Mouse (Mus musculus) hindbrain, postnatal 0 days (tissue): Measurements from ENCODE around the gene Kif24. TPM values are rescaled to one million over a fixed set of nuclear protein-coding genes. Genes with fewer than 3 reads are reported as not detected.
A peak's percentile ranks its signal among the peaks of the same experiment; 100 is the strongest.

ENCODE experiments used
- ATAC-seq: fragments of 200-750 bp; cut with Nextera tagmentation; 2 replicates; pipeline ENCODE4 v1.8.0; 2017; ENCODE audit warnings: mild to moderate bottlenecking, moderate TSS enrichment, moderate library complexity
- DNase-seq: peaks from one replicate; pipeline ENCODE4 v3.0.0-alpha.2; 2015; ENCODE audit warnings: low spot score
- H3K27ac ChIP-seq: fragments of 300-500 bp; sonication (generic); 2 replicates; pipeline ENCODE4 v1.5.1; 2014; ENCODE audit warnings: mild to moderate bottlenecking
- H3K27me3 ChIP-seq: fragments of 300-500 bp; sonication (generic); 2 replicates; pipeline ENCODE4 v1.6.1; 2014; ENCODE audit warnings: low read length, mixed read lengths; ENCODE audit not compliant: insufficient read depth
- H3K36me3 ChIP-seq: fragments of 300-500 bp; sonication (generic); 2 replicates; pipeline ENCODE4 v1.6.1; 2014; ENCODE audit warnings: low read length, mixed read lengths; ENCODE audit not compliant: insufficient read depth
- H3K4me1 ChIP-seq: fragments of 300-500 bp; sonication (generic); 2 replicates; pipeline ENCODE4 v1.6.1; 2014; ENCODE audit warnings: antibody characterized with exemption, low read length, mixed read lengths; ENCODE audit not compliant: insufficient read depth
- H3K4me2 ChIP-seq: fragments of 300-500 bp; sonication (generic); 2 replicates; pipeline ENCODE4 v1.6.1; 2014; ENCODE audit warnings: low read depth, mild to moderate bottlenecking, low read length, moderate library complexity, mixed read lengths
- H3K4me3 ChIP-seq: fragments of 300-500 bp; sonication (generic); 2 replicates; pipeline ENCODE4 v1.5.1; 2014; ENCODE audit warnings: low read length
- H3K9ac ChIP-seq: fragments of 300-500 bp; sonication (generic); replicated peaks from 2 replicates; pipeline ENCODE4 v1.6.1; 2014; ENCODE audit warnings: mild to moderate bottlenecking, low read length, moderate library complexity, mixed read lengths
- H3K9me3 ChIP-seq: fragments of 300-500 bp; sonication (generic); 2 replicates; pipeline ENCODE4 v1.6.1; 2016; ENCODE audit warnings: low read length, mixed read lengths
- CTCF ChIP-seq: IDR thresholded peaks from 2 replicates; pipeline ENCODE4 v1.5.1; 2016; ENCODE audit warnings: antibody characterized with exemption, control low read depth, low read depth
- WGBS: fragments of 180-500 bp; shearing (Covaris S2); extraction: QIAGEN DNeasy Blood & Tissue Kit; methylation state at CpG from one replicate; pipeline ENCODE4 v1.1.7; 2014; 5-methylcytosine and 5-hydroxymethylcytosine counted together
- polyA plus RNA-seq: library from polyadenylated mRNA; unstranded; fragments of >200 nt; fragmentation: Nextera tagmentation; extraction: Ambion mirVana; gene quantifications from 2 replicates; pipeline ENCODE4 v1.2.1, GENCODE M21; 2015
- total RNA-seq: library from RNA; depleted of rRNA; stranded (reverse); fragments of >200 nt; gene quantifications from 2 replicates; pipeline ENCODE4 v1.2.3, GENCODE M21; 2014

The Kif24 gene
- total and polyA plus RNA-seq, 2 experiments from 2014 or later: 2.3 to 4.2 TPM

DNA sequence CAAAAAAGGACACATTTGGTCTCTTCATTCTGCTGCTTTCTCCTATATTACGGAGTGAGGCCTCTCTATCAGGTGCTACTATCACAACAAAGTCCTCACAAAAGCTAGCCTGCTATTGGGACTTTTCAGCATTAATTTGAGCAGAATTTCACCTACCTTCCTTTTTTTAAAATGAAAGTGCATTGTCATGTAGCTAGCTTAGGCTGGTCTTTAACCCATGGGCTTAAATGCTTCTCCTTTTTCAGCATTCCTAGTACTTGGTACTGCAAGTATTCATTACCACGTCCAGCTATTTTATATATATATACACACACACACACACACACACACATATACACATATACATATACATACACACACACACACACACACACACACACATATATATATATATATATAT is 106.0 kb downstream of the Kif24 start:
- no peak for ATAC-seq
- 88% methylated on average over 2 of the region's 2 CpGs for WGBS
- no peak for TF ChIP-seq CTCF

DNA sequence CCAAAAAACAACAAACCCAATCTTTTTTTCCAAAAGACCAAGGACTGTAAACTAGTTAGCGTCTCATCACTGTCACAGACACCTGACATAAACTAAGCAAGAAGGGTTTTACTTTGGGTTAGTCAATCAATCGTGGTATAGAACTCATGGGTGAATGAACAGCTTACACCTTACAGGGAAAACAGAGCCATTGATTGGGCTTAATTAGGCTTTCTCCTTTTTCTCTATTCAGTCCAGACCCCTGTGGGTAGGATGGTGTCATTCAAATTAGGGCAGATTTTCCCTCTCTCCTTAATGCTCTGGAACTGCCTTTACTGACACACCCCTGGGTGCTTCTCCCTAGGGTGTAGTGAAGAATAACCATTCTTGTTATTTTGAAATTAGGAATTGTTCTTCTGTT is 107.5 kb downstream of the Kif24 start:
- Histone ChIP-seq H3K4me2 (no peak overlapping the region), H3K27ac (no peak overlapping the region), H3K36me3 (no peaks in the 10 kb centered on the region), H3K9ac (no peak overlapping the region), H3K4me1 (no peaks in the 10 kb centered on the region), H3K9me3 (no peaks in the 10 kb centered on the region), H3K27me3 (no peaks in the 10 kb centered on the region), H3K4me3 (no peak overlapping the region)
- no peak for ATAC-seq
- no peak for DNase-seq
- WGBS: 39% methylated on average over 2 of the region's 2 CpGs
- no peak for TF ChIP-seq CTCF

More for the DNA sequence above, 106.0 kb downstream of the Kif24 start:
- Histone ChIP-seq H3K4me1 (no peaks in the 10 kb centered on the region), H3K36me3 (no peaks in the 10 kb centered on the region), H3K4me3 (no peak overlapping the region), H3K27me3 (no peaks in the 10 kb centered on the region), H3K27ac (no peak overlapping the region), H3K9me3 (no peaks in the 10 kb centered on the region), H3K9ac (no peak overlapping the region), H3K4me2 (no peak overlapping the region)
- no peak for DNase-seq

DNA sequence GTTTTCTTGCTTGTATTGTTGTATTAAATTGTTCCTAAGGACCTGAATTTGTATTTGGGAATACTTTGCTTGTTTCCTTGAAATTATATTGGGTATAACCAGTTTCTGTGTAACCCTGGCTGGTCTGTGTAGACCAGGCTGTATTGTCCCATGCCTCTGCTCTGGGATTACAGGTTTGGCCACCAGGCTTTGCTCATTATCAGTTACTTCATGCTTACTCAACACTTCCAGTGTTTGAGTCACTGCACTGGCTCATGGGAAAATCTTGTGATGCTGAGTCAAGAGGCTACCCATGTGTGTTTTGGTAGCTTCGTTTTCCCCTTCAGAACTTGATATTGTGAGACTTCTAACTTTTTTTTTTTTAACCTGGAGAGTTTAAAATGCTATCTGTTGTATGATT is 111.4 kb downstream of the Kif24 start:
- Histone ChIP-seq H3K4me2 (no peak overlapping the region), H3K9me3 (no peaks in the 10 kb centered on the region), H3K9ac (no peak overlapping the region), H3K36me3 (no peaks in the 10 kb centered on the region), H3K27me3 (no peaks in the 10 kb centered on the region), H3K4me1 (peaks cover 4% of the 10 kb centered on the region; the same call in 1 of the 2 replicates), H3K4me3 (no peak overlapping the region), H3K27ac (no peak overlapping the region)
- no peak for TF ChIP-seq CTCF
- DNase-seq (no peak), ATAC-seq (no peak)
- 90% methylated on average over 1 of the region's 1 CpGs for whole genome bisulfite sequencing

DNA sequence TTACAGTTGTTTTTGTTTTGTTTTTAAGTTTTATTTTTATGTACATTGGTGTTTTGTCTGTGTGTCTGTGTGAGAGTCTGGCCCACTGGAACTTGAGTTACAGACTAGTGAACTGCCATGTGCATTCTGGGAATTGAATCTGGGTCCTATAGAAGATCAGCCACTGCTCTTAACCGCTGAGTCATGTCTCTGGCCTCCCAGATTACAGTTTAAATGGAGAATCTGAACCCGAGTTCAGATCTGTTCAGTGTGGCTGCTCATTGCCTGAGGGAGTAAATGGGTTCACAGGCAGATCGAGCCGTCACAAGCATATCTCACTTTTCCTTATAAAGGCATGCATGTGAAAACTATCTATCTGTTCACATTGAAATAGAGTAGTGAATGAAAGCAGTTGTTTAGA is 111.9 kb downstream of the Kif24 start:
- no peak for DNase-seq
- WGBS: 96% methylated on average over 4 of the region's 4 CpGs

DNA sequence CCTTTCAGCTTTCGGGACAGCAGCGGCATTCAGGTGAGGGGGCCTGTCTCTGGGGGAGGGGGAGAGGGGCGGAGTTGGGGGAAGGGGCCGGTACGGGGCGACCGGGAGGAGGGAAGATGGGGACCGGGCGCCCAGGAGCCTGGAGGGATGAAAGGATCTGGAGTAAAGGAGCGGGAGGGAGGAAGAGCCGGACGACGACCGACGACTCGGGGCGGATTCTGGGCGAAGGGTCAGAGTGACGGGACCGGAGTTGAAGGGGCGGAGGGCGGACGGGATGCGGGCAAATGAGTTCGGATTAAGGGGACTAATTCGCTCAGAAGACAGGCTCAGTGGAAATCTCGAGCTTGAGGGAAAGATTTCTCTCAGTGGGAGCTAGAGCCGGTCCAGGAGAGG is 115.5 kb downstream of the Kif24 start:
- H3K4me2 ChIP-seq: peak overlapping the region; percentile 77
- peak overlapping the region; percentile 91 for H3K27ac ChIP-seq
- no peaks in the 10 kb centered on the region for H3K27me3 ChIP-seq
- WGBS: under 1% methylated on average over 27 of the region's 28 CpGs
- no peaks in the 10 kb centered on the region for H3K36me3 ChIP-seq
- DNase-seq: no peak
- peak overlapping the region; percentile 76 for H3K9ac ChIP-seq
- peaks cover 8% of the 10 kb centered on the region for H3K4me1 ChIP-seq
- no peaks in the 10 kb centered on the region for H3K9me3 ChIP-seq
- peak overlapping the region; percentile 88 for H3K4me3 ChIP-seq
- peak; percentile 80 for ATAC-seq
- no peak for TF ChIP-seq CTCF

More for the DNA sequence above, 111.9 kb downstream of the Kif24 start:
- Histone ChIP-seq H3K4me3 (no peak overlapping the region), H3K27ac (no peak overlapping the region), H3K9ac (no peak overlapping the region), H3K9me3 (no peaks in the 10 kb centered on the region), H3K27me3 (no peaks in the 10 kb centered on the region), H3K4me1 (peaks cover 7% of the 10 kb centered on the region), H3K4me2 (no peak overlapping the region), H3K36me3 (no peaks in the 10 kb centered on the region)
- ATAC-seq: no peak
- TF ChIP-seq CTCF: no peak

DNA sequence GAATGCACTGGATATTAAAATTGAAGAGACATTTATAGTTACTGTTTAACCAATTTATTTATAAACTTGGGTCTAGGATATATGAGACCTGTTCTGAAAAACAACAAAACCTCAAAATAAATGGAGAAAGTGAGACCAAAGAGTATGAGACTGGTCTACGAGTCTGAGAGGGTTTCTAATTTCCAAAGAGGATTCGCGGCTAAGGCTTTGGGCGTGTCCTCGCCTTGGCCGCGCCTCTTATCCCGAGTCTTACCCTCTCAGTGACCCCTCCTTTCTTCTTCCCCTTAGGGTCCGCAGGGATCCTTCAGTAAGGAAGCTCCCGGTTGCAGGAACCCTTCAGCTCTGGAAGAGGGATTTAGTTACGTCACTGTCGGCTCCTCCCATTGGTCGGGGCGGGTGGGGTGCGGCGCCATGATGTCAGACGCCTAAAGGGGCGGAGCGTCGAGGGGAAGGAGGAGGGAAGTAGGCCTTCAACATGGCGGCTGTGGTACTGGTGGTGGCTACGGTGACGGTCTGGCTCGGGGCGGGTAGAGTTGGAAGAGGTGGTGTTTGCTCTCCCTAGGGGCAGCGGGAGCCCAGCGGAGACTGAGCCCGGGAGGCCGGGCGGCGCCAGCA is 116.0 kb downstream of the Kif24 start, which contains the start of gene Ubap1:
Ubap1 (plus strand) TSS at position 413 of the 615 bp plus-strand sequence.
- no peaks in the 10 kb centered on the region for H3K36me3 ChIP-seq
- H3K27ac ChIP-seq: peak within 1 kb of the TSS; percentile 91
- peaks cover 8% of the 10 kb centered on the region for H3K4me1 ChIP-seq
- H3K9ac ChIP-seq: peak within 1 kb of the TSS; percentile 76
- ATAC-seq: peak; percentile 99
- H3K27me3 ChIP-seq: no peaks in the 10 kb centered on the region
- H3K4me3 ChIP-seq: peak within 1 kb of the TSS; percentile 88
- no peak for TF ChIP-seq CTCF
- WGBS: under 1% methylated on average over 31 of the region's 31 CpGs
- peak within 1 kb of the TSS; percentile 77 for H3K4me2 ChIP-seq
- H3K9me3 ChIP-seq: no peaks in the 10 kb centered on the region
- peak; percentile 98 for DNase-seq

DNA sequence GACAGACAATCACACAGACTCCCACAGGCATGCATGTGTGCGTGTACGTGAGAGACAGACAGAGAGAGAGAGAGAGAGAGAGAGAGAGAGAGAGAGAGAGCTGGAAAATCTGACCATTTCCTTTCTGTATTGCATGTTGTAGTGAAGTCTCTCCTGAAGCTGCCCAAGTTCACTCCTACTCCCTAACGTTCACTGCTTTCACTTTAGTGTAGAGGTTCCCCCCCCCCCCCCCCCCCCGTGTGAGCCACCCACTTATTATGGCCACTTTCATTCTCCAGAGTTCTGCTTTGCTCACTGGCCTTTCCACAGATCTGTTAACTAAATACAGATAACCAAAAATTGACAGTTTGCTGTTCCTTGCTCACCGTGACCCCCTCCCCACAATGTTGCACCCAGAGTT is 116.8 kb downstream of the Kif24 start:
- Histone ChIP-seq H3K4me2 (peak overlapping the region; percentile 77), H3K27ac (no peak overlapping the region), H3K36me3 (no peaks in the 10 kb centered on the region), H3K27me3 (no peaks in the 10 kb centered on the region), H3K9me3 (no peaks in the 10 kb centered on the region), H3K9ac (0 out of 2 replicates have a peak overlapping the region, but pooled peaks have one; percentile 17), H3K4me1 (peaks cover 8% of the 10 kb centered on the region), H3K4me3 (no peak overlapping the region)
- 55% methylated on average over 4 of the region's 5 CpGs for WGBS
- DNase-seq: no peak
- ATAC-seq: no peak
- TF ChIP-seq CTCF: no peak
